Mouse (Mus musculus) ES-Bruce4 (cell line): ENCODE data around the gene Crybb3.
A peak's percentile ranks its signal among the peaks of the same experiment; 100 is the strongest.

Source experiments
- CTCF ChIP-seq: IDR thresholded peaks from one replicate; pipeline ENCODE4 v1.8.1; 2011; ENCODE audit warnings: low read depth, low read length
- POLR2A ChIP-seq: IDR thresholded peaks from one replicate; pipeline ENCODE4 v1.8.1; 2011; ENCODE audit warnings: low read length; ENCODE audit not compliant: insufficient read depth

DNA sequence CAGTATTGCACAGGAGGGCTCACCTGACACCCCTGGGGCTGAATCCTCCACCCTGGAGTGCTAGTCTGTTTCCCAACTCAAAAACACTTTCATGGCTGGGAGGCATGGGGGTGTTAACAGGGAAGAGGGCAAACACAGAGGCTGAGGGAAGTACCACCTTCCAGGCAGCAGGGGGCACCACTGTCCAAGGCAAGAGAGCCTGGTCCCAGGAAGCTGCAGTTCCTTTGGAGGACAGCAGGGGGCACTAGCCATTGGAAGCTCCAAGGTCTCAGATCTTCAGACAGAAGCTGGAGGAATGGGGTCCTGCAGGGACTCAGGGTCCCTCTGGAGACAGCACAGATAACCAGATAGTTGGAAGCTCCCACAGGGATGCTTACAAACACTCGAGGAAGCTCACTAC is 18.2 kb upstream of the Crybb3 start:
- TF ChIP-seq CTCF: peak; percentile 100
- TF ChIP-seq POLR2A: no peak
